Mouse (Mus musculus) brown adipose tissue, adult 24 weeks (tissue): ENCODE results near the gene Olfr1426. TPM values are rescaled to one million over a fixed set of nuclear protein-coding genes. Genes with fewer than 3 reads are reported as not detected.
"Not testable (repeated sequence)": the region's sequence is repeated elsewhere in the genome, so short reads cannot be mapped to it uniquely, and the experiment has no call there.

Experiments
- H3K27ac ChIP-seq: fragments of 200-500 bp; replicated peaks from 2 replicates; pipeline ENCODE4 v1.5.1; 2012; ENCODE audit warnings: low read depth, mild to moderate bottlenecking, low read length
- H3K4me1 ChIP-seq: fragments of 200-500 bp; 2 replicates; pipeline ENCODE4 v1.6.1; 2012; ENCODE audit warnings: low read length, mixed read lengths; ENCODE audit not compliant: control insufficient read depth, insufficient read depth, insufficient read length
- H3K4me3 ChIP-seq: fragments of 200-500 bp; 2 replicates; pipeline ENCODE4 v1.5.1; 2012; ENCODE audit warnings: low read depth, mild to moderate bottlenecking, low read length, moderate library complexity; ENCODE audit not compliant: insufficient read depth
- polyA plus RNA-seq: library from polyadenylated mRNA; stranded (reverse); fragments of >200 nt; gene quantifications from 2 replicates; pipeline ENCODE4 v1.2.4, GENCODE M21; 2012; ENCODE audit not compliant: missing spikeins, insufficient read depth, insufficient read length

Gene Olfr1426
- not detected in 2 replicates for polyA plus RNA-seq

DNA sequence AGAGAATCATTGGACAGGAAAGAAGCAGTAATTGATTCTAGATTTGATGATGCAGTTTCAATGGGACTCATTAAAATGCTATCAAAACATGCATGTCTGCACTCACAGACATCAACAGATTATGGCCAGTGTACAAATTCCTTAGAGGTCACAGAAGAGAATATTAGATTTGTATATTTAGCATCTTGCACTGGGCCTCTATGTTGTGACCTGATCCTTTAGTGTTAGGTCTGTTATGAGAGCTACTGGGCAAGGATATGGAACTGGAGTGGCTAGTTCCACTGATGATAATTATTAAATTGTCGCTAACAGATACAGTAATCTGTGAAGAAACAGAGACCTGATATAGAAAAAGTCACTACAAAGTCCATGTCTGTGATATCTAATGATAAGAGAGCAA lies at the start of gene Olfr1426:
Olfr1426 (minus strand) TSS at position 101 of the 400 bp plus-strand sequence.
- Histone ChIP-seq H3K4me3 (no peak within 1 kb of the TSS), H3K27ac (no peak within 1 kb of the TSS), H3K4me1 (no peaks in the 10 kb centered on the region)

DNA sequence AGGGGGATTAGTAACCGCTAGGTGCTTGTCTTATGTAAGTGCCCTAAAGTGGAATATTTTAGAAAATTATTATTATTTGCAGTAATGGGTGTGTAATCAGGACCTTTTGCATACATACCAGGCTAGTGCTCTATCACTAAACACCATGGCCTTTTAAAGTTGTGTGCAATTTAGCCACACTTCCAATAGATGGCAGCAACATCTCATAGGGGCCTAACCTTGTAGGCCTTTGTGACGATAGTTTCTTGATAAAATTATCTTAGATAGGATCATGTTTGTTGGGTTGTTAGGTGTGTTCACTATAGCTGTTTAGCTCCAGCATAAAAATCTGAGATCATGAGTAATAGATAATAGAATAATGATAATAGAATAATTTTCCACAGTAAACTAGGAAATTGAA lies 42.5 kb upstream of the Olfr1426 start:
- Histone ChIP-seq H3K27ac (no peak overlapping the region), H3K4me3 (no peak overlapping the region), H3K4me1 (no peaks in the 10 kb centered on the region)

DNA sequence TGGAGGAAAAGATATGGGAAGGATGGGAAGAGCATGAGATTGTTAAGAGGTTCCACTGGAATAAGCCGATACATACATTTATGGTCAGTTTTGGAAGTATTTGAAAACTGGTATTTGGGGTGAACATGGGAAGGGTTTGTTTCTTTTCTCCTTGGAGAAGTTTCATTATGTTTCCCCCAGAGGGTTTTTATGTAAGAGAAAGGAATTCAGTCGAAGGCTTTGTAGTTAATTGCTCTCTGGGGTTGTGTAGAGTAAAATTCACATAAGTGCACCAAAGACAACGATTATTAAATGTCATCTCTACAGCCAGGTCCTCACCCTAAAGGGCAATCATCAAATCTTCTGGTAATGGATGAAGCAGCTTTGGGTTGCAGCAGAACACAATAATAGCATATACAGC lies 31.3 kb upstream of the Olfr1426 start, which contains the start of gene Olfr76:
Olfr76 (minus strand) TSS at position 101 of the 400 bp plus-strand sequence.
- no peak within 1 kb of the TSS for H3K27ac ChIP-seq
- H3K4me1 ChIP-seq = no peaks in the 10 kb centered on the region
- H3K4me3 ChIP-seq = no peak within 1 kb of the TSS

DNA sequence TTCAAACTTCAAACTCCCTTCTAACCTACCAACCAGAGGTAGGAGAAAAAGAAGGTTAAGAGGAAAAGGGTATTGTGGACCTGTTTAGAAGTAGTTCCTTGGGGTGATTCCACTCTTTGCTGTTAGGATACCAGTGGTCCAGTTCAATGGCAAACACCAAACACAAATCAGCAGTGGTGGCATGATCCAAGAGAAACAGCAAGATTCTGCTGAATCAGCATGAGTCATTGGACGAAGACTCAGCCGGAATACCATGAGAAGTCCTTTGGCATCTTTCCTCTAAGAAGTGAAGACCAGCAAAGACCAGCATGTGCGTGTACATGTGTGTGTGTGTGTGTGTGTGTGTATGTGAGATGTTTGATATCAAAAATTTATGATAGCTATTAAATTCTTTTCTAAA lies 24.7 kb upstream of the Olfr1426 start:
- H3K4me3 ChIP-seq = no peak overlapping the region
- no peak overlapping the region for H3K27ac ChIP-seq
- H3K4me1 ChIP-seq = no peaks in the 10 kb centered on the region

DNA sequence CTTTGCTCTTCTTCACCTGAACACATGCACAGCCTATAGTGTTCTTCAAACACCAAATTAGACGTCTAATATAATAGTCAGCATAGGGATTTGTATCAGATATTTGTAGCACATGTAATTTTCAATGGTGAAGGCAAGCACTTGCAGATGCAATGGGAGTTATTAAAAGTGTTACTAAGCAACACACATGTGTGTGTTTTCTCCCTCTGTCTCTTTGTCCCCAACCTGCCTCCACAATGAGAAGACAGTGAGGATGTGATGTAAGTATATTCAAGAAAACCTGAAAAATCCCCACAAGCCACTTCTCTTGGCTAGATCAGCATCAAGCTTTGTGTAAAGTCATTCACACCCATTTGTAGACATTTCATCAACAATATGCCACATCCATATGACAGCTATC lies 24.0 kb upstream of the Olfr1426 start, which contains the start of gene Olfr1428:
Olfr1428 (minus strand) TSS at position 101 of the 400 bp plus-strand sequence.
- no peaks in the 10 kb centered on the region for H3K4me1 ChIP-seq
- H3K27ac ChIP-seq = no peak within 1 kb of the TSS
- H3K4me3 ChIP-seq = no peak within 1 kb of the TSS

DNA sequence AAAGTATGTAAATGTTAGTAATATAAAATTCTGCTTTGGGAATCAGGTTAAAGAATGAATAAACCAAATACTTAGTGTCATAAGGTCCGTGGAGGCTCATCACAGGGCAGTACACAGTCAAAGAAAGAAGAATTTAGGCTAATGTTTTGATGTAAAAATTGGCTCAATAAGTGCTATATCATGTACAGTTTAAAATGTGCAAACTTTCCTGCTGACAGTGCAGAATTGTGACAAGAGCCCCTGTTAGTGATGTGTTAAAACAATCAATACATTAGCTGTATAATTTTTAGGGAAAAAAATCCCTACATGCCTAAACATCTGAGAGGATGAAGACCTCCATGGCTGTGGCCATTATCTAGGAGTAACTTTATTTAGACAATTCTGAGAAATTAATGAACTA lies 22.0 kb upstream of the Olfr1426 start:
- Histone ChIP-seq H3K27ac (no peak overlapping the region), H3K4me1 (no peaks in the 10 kb centered on the region), H3K4me3 (no peak overlapping the region)

DNA sequence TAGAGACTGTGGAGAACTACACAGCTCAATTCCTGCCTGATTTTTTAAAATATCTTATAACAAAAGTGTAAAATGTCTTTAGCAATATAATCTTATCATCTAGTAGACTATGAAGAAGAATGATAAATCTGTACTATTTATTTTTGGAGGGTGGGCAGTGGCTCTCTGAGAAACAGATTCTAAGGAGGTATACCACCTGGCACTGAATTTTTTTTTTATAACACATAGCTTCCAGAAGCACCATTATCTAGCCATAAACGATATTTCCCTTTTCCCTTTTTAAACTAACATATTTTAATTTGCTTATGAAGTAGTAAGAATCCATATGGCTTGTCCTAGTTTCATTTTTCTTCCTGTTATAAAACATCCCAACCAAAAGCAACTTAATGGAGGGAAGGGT lies 12.7 kb upstream of the Olfr1426 start:
- no peaks in the 10 kb centered on the region for H3K4me1 ChIP-seq
- no peak overlapping the region for H3K27ac ChIP-seq
- no peak overlapping the region for H3K4me3 ChIP-seq

DNA sequence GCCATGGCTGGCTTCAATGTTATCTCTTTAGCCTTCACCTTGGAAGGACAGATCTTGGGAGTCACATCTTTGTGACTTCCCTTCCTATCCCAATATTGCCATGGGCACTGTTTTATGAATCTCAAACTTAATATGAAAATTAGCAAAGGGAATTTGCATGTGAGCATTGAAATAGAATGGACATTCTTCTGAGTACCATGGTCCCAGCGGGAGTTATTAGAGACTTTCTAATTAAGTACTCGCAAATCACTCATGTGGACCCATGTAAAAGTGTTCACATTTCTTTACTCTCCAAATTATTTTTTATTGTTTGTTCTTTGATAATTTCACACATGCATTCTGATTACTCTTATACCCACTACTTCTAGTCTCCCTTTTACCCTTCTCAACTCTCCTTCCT lies 11.4 kb upstream of the Olfr1426 start, which contains the start of gene Olfr1427:
Olfr1427 (minus strand) TSS at position 101 of the 400 bp plus-strand sequence.
- Histone ChIP-seq H3K27ac (no peak within 1 kb of the TSS), H3K4me3 (no peak within 1 kb of the TSS)

DNA sequence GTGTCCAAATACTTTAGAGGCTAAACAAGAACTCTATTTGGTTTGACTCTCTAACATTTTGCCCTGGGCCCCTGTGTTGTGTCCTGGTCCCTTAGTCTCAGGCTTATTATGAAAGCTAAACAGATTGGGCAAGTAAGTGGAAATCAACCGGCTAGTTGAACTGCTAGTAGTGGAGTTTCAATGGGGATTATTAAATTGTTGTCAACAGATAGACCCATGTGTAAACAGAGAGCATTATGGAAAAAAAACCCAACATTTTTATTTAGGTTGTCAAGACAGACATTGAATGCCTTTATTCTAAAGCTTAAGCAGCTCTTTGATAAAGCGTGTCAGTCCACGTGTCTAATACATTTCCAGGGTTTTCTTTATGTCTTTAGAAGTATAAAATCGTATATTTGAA lies 14.2 kb downstream of the Olfr1426 start, which contains the start of gene Olfr1425:
Olfr1425 (minus strand) TSS at position 101 of the 400 bp plus-strand sequence.
- H3K27ac ChIP-seq, H3K4me3 ChIP-seq, H3K4me1 ChIP-seq: not testable (repeated sequence)

More for the DNA sequence above, 11.4 kb upstream of the Olfr1426 start, which contains the start of gene Olfr1427:
- no peaks in the 10 kb centered on the region for H3K4me1 ChIP-seq

DNA sequence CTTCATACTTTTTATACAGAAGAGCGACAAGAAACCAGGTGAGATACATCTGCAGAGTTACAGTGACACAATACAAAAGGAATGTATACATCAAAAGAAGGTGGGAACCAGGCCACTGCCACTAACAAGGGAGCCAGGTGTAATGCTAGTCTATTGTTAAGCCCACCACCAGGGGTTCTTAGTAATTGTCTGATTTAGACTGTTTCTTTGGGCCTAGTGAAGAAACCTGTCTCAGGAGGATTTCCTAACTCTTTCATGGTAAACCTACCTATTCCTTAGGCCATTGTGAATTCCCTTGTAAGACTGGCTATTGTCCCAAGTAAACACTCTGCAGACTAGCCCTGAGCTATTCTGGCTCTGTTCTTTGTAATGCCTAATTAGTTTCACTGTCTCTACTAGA lies 22.3 kb downstream of the Olfr1426 start:
- not testable (repeated sequence) for H3K4me1 ChIP-seq, H3K27ac ChIP-seq, H3K4me3 ChIP-seq

DNA sequence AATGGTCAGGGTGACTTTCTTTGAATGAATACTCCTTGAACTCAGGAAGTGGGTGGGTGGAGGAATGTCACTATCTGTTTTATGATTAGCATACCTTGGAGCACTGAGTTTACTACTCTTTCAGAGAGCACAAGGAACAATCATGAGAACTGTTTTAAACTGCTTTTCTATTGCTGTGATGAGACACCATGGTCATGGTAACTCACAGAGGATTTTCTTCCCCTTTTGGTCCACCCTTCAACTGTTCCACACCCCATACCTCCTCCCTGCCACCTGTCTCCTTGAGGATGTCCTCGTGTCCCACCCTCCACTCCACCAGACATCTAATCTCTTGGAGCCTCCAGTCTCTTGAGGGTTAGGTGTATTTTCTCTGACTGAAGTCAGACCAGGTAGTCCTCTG lies 24.0 kb downstream of the Olfr1426 start:
- H3K4me3 ChIP-seq, H3K27ac ChIP-seq, H3K4me1 ChIP-seq: not testable (repeated sequence)

DNA sequence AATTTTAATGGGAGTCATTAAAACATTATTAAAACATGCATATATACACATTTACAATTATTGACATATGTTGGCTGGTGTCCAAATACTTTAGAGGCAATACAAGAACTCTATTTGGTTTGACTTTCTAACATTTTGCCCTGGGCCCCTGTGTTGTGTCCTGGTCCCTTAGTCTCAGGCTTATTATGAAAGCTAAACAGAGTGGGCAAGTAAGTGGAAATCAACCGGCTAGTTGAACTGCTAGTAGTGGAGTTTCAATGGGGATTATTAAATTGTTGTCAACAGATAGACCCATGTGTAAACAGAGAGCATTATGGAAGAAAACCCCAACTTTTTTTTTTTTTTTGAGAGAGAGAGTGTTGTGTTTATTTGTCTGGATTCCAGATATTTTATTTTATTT lies 29.2 kb downstream of the Olfr1426 start, which contains the start of gene Olfr1424:
Olfr1424 (minus strand) TSS at position 101 of the 400 bp plus-strand sequence.
- not testable (repeated sequence) for H3K27ac ChIP-seq, H3K4me1 ChIP-seq, H3K4me3 ChIP-seq

DNA sequence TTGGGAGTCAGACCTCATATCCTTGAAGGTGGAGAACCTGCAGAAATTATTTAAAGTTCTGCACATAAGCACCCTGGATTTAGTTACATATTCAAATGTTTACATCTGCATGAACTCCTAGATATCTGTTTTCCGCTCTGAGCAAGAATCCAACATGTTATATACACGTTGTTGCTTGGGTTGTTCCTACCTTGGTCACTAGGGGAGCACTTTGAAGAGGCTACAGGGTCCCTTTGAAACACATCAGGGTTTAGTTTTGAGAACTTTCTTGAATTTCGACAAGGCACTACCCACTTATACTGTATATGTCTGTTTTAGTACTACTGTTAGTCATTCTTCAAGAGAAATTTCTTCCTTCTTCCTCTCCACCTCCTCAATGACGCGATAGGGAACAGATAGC lies 48.6 kb downstream of the Olfr1426 start:
- Histone ChIP-seq H3K4me3 (no peak overlapping the region), H3K4me1 (no peaks in the 10 kb centered on the region), H3K27ac (no peak overlapping the region)

DNA sequence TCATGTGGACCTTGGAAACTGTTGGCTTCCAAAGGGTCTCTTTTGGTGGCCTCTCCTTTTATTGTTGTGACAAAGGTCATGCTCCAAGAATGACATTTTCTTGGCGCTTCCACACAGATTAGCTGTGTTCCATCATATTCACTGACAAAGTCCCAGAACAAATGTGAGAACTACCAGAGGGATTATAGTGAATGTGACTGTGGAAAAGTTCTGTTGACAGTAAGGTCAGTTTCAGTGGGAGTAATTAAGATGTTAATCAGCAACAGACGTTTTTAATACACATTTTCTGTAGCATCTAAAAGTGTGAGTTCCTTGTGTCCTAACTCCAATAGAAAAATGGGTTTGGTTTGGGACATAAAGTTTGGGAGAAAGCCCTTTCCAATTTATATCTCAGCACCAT lies 50.6 kb downstream of the Olfr1426 start, which contains the start of gene Olfr1423:
Olfr1423 (minus strand) TSS at position 101 of the 400 bp plus-strand sequence.
- Histone ChIP-seq H3K4me3 (no peak within 1 kb of the TSS), H3K4me1 (no peaks in the 10 kb centered on the region), H3K27ac (no peak within 1 kb of the TSS)

DNA sequence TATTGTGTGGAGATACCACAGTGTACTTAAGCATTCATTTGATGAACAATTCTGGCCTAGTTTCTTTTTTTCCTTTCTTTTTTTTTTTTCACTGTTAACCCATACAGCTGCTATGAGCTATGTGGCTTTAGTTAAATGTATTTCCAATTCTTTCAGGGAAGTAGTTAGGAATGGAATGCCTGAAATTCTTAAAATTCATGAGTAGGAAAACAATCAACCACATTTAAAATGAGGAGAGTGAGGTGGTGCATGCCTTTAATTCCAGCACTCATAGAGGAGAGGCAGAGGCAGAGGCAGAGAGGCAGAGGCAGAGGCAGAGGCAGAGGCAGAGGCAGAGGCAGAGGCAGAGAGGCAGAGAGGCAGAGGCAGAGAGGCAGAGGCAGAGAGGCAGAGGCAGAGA lies 54.1 kb downstream of the Olfr1426 start:
- Histone ChIP-seq H3K4me1 (no peaks in the 10 kb centered on the region), H3K27ac (no peak overlapping the region), H3K4me3 (no peak overlapping the region)
